Mouse (Mus musculus) urinary bladder, postnatal 36 days (tissue): Measurements from ENCODE around the gene Dchs1.
"Not testable (repeated sequence)": the region's sequence is repeated elsewhere in the genome, so short reads cannot be mapped to it uniquely, and the experiment has no call there.

Experiments used
- DNase-seq, 2 experiments: peaks; one replicate each; pipeline ENCODE4 v3.0.0; 2022; ENCODE audit warnings: low spot score in 2 of 2, mixed read lengths in 1 of 2

The Dchs1 gene

DNA sequence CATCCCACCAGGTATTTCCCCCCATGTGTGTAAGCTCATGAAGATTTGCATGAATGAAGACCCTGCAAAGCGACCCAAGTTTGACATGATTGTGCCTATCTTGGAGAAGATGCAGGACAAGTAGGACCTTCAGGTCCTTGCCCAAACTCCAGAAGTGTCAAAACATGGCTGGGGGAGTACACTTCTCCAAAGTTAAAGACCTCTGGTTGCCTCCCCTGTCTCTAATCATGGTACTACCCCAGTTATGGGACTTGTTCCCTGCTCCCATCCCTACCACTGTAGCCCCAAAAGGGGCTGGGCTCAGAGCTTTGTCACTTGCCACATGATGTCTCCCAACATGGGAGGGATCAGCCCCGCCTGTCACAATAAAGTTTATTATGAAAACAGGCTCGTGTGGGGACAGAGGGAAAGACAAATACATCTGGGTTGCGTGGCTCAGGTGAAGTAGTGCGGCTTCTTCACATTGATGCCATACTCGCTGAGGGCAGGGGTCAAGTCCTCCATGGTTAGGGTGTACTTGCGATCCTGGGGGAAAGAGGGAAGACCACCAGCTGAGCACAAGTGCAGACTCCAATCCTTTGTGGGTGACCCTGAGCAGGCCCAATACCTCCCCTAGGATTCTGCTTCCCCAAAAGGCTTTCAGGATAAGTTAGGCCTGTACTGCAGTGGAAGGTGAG lies 44.8 kb downstream of the Dchs1 start:
- not testable (repeated sequence) for DNase-seq

DNA sequence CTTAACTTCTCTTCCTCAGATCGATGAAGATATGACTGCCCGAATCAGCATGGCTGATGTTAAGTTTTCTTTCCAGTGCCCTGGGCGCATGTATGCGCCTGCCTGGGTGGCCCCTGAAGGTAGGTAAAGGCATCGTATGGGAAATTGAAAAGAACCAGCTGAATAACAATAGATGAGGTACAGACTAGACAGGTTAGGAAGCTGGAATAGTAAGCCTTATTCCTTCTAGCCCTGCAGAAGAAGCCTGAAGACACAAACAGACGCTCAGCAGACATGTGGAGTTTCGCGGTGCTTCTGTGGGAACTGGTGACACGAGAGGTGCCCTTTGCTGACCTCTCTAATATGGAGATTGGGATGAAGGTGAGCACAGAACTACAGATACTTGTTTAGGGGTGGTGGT lies 45.5 kb downstream of the Dchs1 start:
- DNase-seq = no peak

DNA sequence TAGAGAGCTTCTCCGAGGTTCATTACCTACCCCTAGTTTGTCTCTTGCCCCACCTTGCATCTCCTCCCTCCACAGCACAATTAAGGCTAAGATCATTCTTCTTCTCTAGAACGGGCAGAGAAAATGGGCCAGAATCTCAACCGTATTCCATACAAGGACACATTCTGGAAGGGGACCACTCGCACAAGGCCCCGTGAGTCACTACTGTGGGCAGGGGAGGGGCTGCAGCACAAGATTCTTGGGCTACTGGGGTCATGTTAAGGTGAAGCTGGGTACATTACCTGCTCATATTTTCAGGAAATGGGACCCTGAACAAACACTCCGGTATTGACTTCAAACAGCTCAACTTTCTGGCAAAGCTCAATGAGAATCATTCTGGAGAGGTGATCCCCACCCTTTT lies 46.6 kb downstream of the Dchs1 start:
- DNase-seq = no peak

DNA sequence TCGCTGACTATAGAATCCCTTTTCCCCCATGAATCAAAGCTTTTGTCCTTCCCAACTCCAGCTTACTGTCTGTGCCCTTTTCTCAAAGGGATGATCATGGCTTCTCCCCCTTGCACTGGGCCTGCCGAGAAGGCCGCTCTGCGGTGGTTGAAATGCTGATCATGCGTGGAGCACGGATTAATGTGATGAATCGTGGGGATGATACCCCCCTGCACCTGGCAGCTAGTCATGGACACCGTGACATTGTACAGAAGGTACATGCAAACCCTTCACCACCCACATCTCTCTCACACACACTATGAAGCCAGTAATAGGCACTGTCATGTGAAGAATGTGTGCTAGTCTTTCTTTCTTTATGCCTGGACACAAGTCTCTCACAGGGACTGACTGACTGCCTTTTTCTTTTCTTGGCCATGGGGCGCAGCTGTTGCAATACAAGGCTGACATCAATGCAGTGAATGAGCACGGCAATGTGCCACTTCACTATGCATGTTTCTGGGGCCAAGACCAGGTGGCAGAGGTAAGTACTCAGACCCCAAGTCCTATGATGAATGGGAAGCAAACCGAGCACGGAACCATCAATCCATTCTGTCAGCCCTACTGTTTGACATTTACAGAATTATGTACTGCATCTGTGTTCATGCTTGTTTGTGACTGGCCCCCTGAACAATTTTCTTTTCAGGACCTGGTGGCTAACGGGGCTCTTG lies 47.2 kb downstream of the Dchs1 start:
- DNase-seq = no peak

DNA sequence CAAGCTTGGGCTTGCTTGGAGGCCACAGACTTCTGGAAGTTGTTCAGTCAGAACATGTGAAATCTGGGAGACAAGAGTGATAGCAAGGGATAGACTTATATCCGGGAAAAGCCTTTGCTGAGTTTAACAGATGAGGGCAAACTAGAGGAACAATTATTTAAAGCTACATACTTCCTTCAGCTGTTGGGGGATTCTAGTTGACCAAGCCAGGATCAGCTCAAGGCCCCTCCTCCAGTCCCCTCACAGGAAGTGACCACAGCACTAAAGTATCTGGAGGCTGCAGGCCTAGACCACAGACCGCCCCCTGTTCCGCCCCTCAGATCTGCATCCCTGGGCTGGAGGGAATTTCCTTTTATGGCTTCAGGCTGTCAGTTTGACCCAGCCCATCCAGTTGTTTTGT lies 48.5 kb downstream of the Dchs1 start:
- peak in 1 of 2 experiments; percentile 66 for DNase-seq

DNA sequence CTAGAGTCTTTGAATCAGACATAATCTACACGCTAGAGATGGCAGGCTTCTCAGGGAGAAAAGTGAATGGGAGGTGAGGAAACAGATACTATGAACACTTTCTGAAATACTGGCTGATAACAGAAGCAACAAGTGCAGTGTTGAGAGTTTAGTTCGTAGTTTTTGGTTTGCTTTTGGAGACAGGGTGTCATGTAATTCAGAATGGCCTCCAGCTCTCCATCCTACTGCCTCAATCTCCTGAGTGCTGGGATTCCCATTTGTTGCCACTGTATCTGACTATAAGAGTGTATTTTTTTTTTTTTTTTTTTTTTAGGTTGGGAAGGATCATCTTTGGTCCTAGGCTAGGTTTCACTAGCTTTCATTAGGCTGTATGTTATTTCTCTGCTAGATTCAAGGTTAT lies 49.2 kb downstream of the Dchs1 start:
- DNase-seq = no peak

DNA sequence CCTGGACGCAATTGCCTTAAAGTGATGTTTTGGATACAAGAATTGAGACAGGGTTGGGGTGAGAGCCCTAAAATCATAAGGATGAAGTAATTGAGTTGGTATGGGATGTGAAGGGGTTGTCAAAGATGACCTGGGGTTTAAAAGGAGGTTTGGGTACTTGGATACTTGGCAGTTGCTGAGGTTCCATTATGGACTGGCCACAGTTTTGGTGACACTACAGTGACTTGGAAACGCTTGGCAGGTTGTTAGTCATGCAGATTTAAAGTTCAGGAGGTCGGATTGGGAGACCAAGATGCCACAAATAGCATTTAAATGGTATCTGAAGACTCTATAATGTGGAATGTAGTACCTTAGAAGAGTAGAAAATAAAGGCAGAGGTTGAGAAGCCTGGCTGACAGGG lies 49.8 kb downstream of the Dchs1 start:
- DNase-seq = no peak

DNA sequence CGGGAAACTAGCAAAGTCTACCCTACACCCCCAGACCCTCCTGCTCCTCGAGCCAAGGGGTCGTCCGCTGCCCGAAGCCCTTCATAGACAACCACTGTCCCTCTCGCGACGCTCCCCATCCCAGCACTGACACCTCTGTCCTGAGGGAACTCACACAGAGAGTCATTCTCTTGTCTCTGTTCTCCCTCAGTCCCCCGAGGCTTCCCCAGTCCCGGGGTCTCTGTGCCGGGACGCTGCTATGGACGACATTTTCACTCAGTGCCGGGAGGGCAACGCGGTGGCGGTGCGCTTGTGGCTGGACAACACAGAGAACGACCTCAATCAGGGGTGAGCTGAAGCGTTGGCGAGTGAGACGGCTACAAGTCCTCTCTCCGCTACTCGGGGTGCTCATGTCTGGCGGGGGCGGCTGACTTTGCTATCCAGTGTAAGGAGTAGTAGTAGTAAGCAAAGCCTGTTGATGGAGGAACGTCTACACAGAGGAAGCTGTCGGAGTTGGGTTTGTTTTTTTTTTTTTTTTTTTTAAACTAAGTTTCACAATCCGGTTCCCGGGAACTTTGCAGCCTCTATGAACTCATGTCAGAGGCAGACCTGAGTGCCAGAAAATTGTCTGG lies 50.4 kb downstream of the Dchs1 start, which contains the start of gene Rrp8:
Gene Rrp8 (minus strand): TSS at position 475 of the 611 bp plus-strand sequence.
- peak; percentile 39 to 44 for DNase-seq

DNA sequence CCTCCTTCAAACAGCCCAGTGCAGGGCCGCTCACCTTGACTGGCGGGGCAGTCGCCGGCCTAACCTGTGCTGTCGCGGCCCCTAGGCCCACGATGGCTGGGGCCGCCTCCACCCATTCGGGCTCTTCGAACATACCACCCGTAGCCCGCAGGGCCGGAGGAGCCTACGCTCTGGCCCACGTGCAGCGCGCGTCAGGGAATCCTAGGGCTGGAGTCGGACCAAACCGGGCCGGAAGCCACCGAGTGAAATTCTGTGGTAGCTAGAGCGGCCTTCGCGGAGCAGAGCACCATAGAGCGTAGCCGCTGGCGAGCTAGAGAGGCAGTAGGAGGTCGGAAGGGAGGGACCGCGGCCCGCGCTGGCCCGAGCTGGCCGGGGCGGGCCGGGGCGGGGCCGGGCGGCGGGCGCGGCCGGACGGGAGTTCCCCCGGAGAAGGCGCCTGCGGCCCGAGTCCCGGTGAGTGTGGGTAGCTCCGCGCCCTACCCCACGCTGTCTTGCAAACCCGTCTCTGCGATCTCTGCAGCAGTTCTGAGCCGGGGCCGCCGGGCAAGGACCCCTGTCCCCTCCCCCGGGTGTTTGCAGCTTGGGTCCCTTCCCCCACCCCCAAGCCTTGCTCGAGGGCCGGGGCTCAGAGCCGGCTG lies 51.1 kb downstream of the Dchs1 start, which contains the start of gene Ilk:
Gene Ilk (plus strand): TSS at position 329 of the 638 bp plus-strand sequence.
- peak; percentile 85 to 94 for DNase-seq

DNA sequence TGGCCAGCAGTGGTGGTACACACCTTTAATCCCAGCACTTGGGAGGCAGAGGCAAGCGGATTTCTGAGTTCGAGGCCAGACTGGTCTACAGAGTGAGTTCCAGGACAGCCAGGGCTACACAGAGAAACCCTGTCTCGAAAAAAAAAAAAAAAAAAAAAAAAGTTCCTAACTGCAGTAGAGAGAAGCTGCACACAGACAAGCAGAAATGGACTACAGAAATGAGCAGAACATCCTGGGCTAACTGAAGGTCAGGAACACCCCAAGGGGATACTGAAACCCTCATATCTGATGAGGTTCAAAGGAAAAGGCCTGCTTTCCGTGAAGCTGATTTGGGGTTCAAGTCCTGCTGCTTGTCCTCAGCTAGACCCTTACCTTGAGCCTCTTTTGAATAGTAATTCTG lies 52.0 kb downstream of the Dchs1 start:
- not testable (repeated sequence) for DNase-seq

DNA sequence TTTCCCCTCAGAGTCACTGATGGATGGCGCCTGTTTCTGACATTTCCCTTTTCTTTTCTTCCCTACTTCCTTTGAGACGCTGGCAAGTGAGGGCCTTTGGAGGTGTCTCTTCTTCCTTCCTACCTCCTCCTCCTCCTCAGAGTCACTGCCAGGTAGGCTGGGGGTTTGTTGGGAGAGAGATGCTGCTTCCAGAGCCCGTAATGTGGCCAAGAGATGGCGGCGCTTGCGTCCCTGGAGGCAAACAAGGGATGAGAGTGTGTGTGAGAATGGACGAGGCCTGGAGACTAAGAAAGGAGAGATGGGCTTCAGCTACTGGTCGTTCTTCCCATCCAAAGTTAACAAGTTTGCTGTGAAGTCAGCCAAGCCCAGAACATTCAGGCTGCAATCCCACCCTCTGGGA lies 52.6 kb downstream of the Dchs1 start:
- DNase-seq = no peak

DNA sequence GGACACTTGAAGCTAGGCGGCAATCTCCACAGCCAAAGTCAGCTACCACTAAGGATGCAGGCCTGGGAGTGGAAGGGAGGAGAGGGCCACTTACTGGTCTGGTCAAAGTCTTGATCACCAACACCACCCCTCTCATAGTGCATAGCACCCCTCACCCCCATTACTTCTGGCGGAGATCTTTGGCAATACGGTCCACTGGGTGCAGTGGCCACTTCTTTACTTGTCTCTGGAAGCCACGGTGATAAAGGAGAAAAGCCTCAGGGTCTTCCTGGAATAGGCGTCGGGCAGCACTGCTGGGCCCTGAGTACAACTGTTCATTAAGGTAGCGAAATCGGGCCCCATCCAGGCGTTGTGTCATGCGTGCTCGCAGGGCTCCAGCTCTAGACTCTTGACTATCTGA lies 53.6 kb downstream of the Dchs1 start:
- DNase-seq = no peak

DNA sequence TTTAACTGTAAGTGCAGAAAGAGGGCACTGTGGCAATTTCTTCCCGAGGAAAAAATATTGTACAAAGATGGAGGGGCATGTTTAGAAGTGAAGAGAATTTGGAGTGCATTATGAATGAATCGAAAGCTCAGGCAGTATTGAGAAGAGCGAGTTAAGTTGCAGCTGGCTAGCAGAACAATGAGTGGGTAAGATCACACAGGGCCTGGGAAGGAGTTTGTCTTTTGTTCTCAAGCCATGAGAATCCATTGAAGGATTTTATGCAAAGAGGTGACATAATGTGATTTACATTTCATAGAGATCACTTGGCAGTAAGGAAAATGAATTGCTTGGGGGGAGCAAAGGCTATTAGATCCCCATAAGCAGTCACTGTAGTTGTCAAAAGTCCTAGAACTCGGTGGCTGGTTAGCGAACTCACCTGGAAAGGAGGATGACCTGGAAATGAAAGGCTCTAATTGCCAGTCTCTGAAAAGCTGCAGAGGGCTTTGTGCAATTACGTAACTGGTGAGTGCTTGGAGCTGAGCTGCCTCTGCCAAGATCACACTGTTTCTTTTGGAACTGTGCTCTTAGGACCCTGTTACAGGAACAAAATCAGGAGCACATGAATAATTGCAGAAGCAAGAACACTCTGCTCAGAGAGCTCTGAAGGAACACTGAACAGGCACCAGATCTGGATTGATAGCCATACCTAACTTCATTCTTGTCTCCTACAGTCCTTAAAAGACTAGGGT lies 58.6 kb downstream of the Dchs1 start:
- no peak for DNase-seq

DNA sequence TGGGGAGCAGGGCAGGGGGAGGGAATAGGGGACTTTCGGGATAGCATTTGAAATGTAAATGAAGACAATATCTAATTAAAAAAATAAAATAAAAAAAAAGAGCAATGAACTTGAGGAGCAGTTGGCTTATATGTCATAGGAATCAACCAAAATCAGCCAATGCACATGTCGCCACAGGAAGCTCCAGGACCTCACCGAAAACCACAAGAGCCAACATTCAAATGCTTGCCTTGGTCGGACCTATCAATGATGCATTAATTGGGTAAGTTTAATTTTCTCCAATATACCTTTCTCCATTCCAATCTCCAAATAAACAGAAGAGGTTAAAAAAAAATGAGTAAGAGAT lies 60.5 kb downstream of the Dchs1 start:
- DNase-seq = no peak

DNA sequence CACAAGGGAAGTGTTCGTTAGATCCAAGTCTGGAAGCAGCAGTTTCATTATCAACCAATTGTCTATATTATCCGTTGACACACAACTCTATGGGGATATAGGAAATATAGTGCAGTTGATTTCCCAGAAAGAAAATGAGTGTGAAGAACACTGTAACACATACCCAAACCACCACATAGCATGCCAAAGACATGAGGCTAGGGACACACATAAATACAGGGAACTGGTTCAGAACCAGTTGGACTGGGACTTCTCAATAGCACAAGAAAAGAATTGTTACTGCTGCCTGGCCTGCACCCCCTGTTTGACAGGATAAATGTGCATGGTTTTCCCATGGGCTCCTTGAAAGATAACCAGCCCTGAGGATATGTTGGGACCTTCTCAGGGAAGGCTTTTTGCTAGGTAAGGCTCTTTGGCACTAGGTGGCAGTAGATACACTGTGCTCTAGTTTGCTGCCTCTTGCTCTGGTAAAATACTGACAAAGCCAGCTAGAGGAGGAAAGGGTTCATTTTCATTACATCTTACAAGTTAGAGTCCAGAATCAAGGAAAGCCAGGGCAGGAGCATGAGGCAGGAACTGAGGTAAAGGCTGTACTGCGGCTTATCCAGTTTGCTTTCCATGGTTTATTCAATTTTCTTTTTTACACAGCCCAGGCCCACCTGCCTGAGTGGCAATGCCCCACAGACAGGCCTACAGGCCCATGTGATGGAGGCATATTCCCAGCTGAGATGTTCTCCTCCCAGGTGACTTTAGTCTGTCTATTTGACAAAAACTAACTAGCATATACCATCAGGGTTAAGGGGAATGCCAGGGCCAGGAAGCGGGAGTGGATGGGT lies 61.1 kb downstream of the Dchs1 start:
- no peak for DNase-seq

DNA sequence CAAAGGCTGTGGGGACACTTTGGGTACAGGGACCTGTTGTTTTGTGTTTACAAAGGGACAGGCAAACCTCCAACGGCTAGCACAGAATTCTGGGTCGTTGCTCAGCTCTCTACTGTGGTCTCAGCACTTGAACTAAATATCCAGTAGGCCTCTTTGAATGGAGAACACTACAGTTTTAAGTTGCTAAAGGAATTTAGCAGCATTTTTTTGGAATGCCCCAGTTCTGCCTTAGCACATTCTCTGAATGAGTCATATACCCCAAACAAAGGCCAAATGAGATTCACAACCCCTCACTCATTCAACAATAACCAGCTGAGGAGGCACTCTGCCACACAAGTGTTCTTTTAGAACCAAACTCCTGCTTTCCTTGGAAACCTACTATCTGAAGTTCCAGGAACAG lies 65.5 kb downstream of the Dchs1 start:
- DNase-seq = no peak

DNA sequence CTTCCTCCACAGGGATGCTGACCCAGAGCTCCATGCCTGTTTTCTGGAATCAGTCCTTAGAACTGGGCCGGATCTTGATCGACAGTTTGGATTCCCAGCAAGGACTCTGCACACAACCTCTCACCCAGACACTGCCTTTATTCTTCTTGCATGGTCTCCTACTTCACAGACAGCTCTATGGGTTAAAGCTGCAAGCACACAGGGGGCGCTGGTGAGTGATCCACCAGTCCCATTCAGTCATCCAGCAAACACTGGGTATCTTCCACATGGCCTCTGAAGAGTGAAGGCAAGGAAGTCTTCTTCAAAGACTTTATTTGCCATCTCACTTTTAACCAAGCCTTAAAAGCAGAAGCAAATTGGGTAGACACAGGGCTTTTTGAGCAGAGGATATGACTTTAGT lies 72.1 kb downstream of the Dchs1 start:
- DNase-seq = no peak

DNA sequence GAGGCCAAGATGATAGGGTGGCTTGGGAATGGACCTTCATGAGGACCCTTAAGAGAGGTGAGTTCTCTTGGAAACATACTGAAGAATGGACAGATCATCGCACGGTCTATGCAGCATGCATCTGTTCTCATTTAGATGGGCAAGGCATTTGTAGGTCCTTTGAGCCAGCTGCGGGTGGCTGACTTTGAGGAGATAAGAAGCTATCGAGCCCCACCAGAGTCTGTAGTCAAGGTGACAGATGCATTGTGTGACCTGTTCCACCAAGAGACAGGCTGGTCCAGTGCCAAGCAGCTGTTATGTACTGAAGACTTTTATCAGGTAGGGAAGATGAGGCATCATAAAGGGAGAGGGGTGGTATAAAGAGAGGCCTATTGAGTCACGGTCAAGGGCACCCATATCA lies 78.7 kb downstream of the Dchs1 start:
- DNase-seq = no peak

DNA sequence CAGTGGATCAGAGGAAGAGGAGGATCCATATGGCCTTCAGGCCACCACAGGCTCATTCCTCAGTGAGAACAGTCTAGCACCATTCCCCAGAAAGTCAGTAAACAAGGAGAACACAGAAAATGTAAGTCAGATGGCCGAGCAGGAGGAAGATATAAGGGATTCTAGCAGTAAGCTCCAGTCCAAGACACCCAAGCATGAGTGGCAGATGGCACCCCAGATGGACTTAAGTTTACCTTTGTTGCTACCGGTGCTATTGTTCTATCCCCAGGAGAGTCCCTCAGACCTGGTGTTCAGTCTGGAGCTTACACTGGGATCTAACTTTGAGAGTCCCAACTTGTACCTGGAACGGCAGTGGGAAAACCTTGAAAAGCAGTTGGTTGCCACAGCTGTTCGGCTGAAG lies 83.6 kb downstream of the Dchs1 start:
- DNase-seq = no peak

DNA sequence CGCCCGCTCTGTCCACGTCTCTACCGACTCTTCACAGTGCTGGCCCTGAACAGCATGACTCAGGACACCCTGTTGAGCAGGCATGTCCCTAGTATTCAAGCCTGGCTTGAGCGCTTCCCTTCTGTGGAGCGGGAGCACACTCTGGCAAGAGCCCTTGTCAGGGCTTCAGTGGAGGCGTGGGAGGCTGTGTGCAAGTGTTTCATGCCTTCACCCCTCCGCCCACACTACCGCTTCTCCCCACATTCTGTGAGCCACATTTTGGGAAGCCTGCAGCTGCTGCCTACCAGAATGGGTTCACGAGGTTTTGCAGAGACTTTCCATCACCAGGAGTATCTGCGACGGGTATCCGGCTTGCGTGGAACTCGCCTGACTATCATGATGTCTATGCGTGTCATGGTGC lies 84.3 kb downstream of the Dchs1 start:
- no peak for DNase-seq
